Mouse (Mus musculus) testis, adult 2 months (tissue): Measurements from ENCODE around the gene Cited1. TPM values are rescaled to one million over a fixed set of nuclear protein-coding genes. Genes with fewer than 3 reads are reported as not detected.

Experiments used
- H3K27ac ChIP-seq: fragments of 200-500 bp; 2 replicates; pipeline ENCODE4 v1.5.1; 2012; ENCODE audit warnings: low read depth, low read length; ENCODE audit not compliant: control insufficient read depth, insufficient read depth
- H3K27me3 ChIP-seq: fragments of 200-500 bp; 2 replicates; pipeline ENCODE4 v1.6.1; 2012; ENCODE audit warnings: mild to moderate bottlenecking, low read length, moderate library complexity; ENCODE audit not compliant: control insufficient read depth, insufficient read depth
- H3K36me3 ChIP-seq: fragments of 200-500 bp; 2 replicates; pipeline ENCODE4 v1.6.1; 2012; ENCODE audit warnings: mild to moderate bottlenecking, low read length; ENCODE audit not compliant: control insufficient read depth, insufficient read depth
- H3K4me1 ChIP-seq: fragments of 200-500 bp; 2 replicates; pipeline ENCODE4 v1.6.1; 2012; ENCODE audit warnings: low read length; ENCODE audit not compliant: control insufficient read depth, insufficient read depth
- H3K4me3 ChIP-seq: fragments of 200-500 bp; 2 replicates; pipeline ENCODE4 v1.5.1; 2012; ENCODE audit warnings: low read depth, mild to moderate bottlenecking, low read length, moderate library complexity, mixed read lengths; ENCODE audit not compliant: control insufficient read depth
- CTCF ChIP-seq: fragments of 200-500 bp; IDR thresholded peaks from 2 replicates; pipeline ENCODE4 v1.5.1; 2012; ENCODE audit warnings: low read depth, mild to moderate bottlenecking, inconsistent platforms, low read length, moderate library complexity; ENCODE audit not compliant: control insufficient read depth, insufficient read depth, insufficient replicate concordance
- POLR2A ChIP-seq: fragments of 200-500 bp; IDR thresholded peaks from 2 replicates; pipeline ENCODE4 v1.6.1; 2012; ENCODE audit warnings: low read depth, mild to moderate bottlenecking, inconsistent platforms, low read length, moderate library complexity; ENCODE audit not compliant: control insufficient read depth
- polyA plus RNA-seq: library from polyadenylated mRNA; depleted of rRNA; stranded (reverse); fragments of >200 nt; gene quantifications from 2 replicates; pipeline ENCODE4 v1.2.3, GENCODE M21; 2012; rRNA removed

Gene Cited1
- 85.8 and 92.9 TPM in 2 replicates for polyA plus RNA-seq

GRCm38 (mm10) chrX:102251937-102252860 lies at the start of gene Cited1:
Gene Cited1 (minus strand): TSS chrX:102252181.
- H3K27ac ChIP-seq = peak within 1 kb of the TSS; percentile 82
- no peaks in the 10 kb centered on the region for H3K36me3 ChIP-seq
- H3K27me3 ChIP-seq = no peaks in the 10 kb centered on the region
- H3K4me3 ChIP-seq = peak within 1 kb of the TSS; percentile 54
- TF ChIP-seq CTCF (no peak), POLR2A (peak; percentile 51)
- peaks cover 7% of the 10 kb centered on the region for H3K4me1 ChIP-seq

GRCm38 (mm10) chrX:102284889-102285288 lies 32.9 kb upstream of the Cited1 start:
- Histone ChIP-seq H3K36me3 (no peaks in the 10 kb centered on the region), H3K27me3 (no peaks in the 10 kb centered on the region), H3K4me1 (no peaks in the 10 kb centered on the region), H3K4me3 (no peak overlapping the region), H3K27ac (no peak overlapping the region)
- TF ChIP-seq POLR2A (no peak), CTCF (no peak)

GRCm38 (mm10) chrX:102262620-102263345 lies 10.8 kb upstream of the Cited1 start:
- H3K4me3 ChIP-seq = no peak overlapping the region
- H3K4me1 ChIP-seq = no peaks in the 10 kb centered on the region
- no peak for TF ChIP-seq CTCF
- no peak for TF ChIP-seq POLR2A
- no peaks in the 10 kb centered on the region for H3K27me3 ChIP-seq
- H3K27ac ChIP-seq = no peak overlapping the region
- no peaks in the 10 kb centered on the region for H3K36me3 ChIP-seq

GRCm38 (mm10) chrX:102259772-102260171 lies 7.8 kb upstream of the Cited1 start:
- Histone ChIP-seq H3K27ac (no peak overlapping the region), H3K27me3 (no peaks in the 10 kb centered on the region), H3K36me3 (no peaks in the 10 kb centered on the region), H3K4me1 (no peaks in the 10 kb centered on the region), H3K4me3 (no peak overlapping the region)
- TF ChIP-seq POLR2A (no peak), CTCF (no peak)

- Histone ChIP-seq H3K36me3 (no peaks in the 10 kb centered on the region), H3K4me1 (peaks cover 7% of the 10 kb centered on the region), H3K4me3 (no peak overlapping the region), H3K27me3 (no peaks in the 10 kb centered on the region), H3K27ac (no peak overlapping the region; the same call in 1 of the 2 replicates)
- TF ChIP-seq POLR2A (no peak), CTCF (no peak)
Measured at GRCm38 (mm10) chrX:102253892-102254291, 1.9 kb upstream of the Cited1 start.

- TF ChIP-seq POLR2A = no peak
Measured at GRCm38 (mm10) chrX:102251221-102251936, 602 bp downstream of the Cited1 start.

GRCm38 (mm10) chrX:102250891-102251170 lies 1.1 kb downstream of the Cited1 start:
- TF ChIP-seq CTCF (no peak), POLR2A (no peak)
- Histone ChIP-seq H3K4me3 (peak overlapping the region; percentile 54), H3K36me3 (no peaks in the 10 kb centered on the region), H3K27ac (peak overlapping the region; percentile 82), H3K27me3 (no peaks in the 10 kb centered on the region), H3K4me1 (peaks cover 7% of the 10 kb centered on the region)

More at GRCm38 (mm10) chrX:102251221-102251936, 602 bp downstream of the Cited1 start:
- peak overlapping the region; percentile 82 for H3K27ac ChIP-seq
- no peaks in the 10 kb centered on the region for H3K27me3 ChIP-seq
- H3K4me1 ChIP-seq = peaks cover 7% of the 10 kb centered on the region
- H3K4me3 ChIP-seq = peak overlapping the region; percentile 54
- H3K36me3 ChIP-seq = no peaks in the 10 kb centered on the region
